Mouse (Mus musculus): ENCODE results near the gene Strn3.

DNA sequence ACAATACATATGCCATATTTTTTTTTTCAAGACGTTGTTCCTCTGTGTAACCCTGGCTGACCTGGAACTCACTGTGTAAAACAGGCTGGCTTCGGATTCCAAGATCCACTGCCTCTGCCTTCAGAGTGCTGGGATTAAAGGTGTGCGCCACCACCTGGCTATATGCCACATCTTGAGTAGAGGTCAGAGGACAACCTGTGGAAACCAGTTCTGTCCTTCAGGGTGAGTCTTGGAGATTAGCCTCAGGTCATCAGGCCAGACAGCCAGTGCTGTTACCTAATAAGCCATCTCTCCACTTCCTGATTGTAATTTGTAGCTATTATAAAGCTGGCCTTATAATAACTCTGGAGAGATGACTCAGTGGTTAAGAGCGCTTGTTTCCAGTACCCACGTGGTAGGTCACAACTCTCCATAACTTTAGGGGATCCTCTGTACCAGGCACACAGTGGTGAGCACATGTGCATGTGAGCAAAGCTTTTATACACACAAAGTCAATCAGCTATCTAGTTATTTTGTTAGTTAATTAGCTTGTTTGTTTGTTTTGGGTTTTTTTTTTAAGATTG is 15.1 kb upstream of the Strn3 start:
- TF ChIP-seq POLR2A (IDR thresholded peaks at IDR 0.05; ENCODE audit: insufficient read depth, low read depth, low read length) (no peak), CTCF (IDR thresholded peaks at IDR 0.05; ENCODE audit: insufficient read depth, low read depth, low read length) (no peak)

All from olfactory bulb, adult 2 months (tissue).